Mouse (Mus musculus): ENCODE data around the gene Als2cr12. TPM values are rescaled to one million over a fixed set of nuclear protein-coding genes. Genes with fewer than 3 reads are reported as not detected.
"Not testable (repeated sequence)": the region's sequence is repeated elsewhere in the genome, so short reads cannot be mapped to it uniquely, and the experiment has no call there.

Als2cr12 gene
- total RNA-seq, 2 experiments from 2014 or later, result not detected

- DNase-seq, result no peak
These were observed 82.0 kb downstream of the Als2cr12 start for GRCm38 (mm10) chr1:58613786-58614185.

DNA sequence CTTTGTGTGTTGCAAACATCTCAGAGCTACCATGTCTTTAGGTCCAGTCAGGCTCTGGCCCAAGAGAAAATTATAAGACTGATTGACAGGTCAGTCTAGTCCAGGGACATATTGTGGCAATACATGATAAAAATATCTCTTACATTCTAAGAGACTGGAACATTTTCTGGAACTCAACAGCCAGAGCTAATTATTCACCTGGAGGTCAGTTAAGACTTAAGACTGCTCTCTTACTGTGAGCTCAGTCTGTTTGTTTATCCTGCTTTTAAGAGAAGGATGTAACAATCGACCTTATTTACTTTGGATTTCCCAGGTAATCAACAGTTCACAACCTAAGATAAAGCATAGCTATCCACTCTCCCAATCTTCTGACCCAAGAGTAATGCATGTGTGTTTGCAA lies 85.2 kb downstream of the Als2cr12 start:
- no peak for DNase-seq

GRCm38 (mm10) chr1:58610166-58610565 lies 85.6 kb downstream of the Als2cr12 start:
- DNase-seq, result no peak

GRCm38 (mm10) chr1:58609591-58609990 lies 86.2 kb downstream of the Als2cr12 start:
- not testable (repeated sequence) for DNase-seq

DNA sequence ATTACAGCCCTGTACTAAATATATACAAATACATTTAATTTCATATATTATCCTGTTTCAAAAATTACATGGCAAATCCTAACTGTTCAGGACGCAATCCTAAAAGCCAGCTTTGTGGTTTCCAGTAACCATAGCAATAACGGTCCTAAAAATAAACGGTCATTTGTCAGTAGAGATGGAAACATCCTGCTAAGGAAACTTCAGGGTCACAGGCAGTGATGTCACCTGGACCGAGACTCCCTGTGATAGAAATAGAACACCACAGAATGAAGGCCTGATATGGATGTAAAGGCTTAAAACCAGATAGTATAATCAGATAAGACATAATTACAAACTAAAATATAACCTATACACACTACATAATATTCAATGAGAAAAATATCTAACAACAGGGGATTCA lies 92.1 kb downstream of the Als2cr12 start:
- no peak for DNase-seq

- DNase-seq, result no peak
These were observed 93.1 kb downstream of the Als2cr12 start for GRCm38 (mm10) chr1:58602681-58603080.

Other genes with a start within 250 kb of the Als2cr12 start
- 10 to 100 TPM; 10.1 to 11.4 TPM for gene Orc2, start 190.9 kb downstream of the Als2cr12 start, total RNA-seq (2021)
- gene Fam126b, start 109.7 kb downstream of the Als2cr12 start, total RNA-seq (2021), result 10 to 100 TPM; 11.2 to 11.3 TPM
- 100 to 1,000 TPM; 162 to 175 TPM for gene Ndufb3, start 109.6 kb downstream of the Als2cr12 start, total RNA-seq (2021)
- 10 to 100 TPM; 40.0 to 41.4 TPM for gene Cflar, start 15.5 kb upstream of the Als2cr12 start, total RNA-seq (2021)
- gene Casp8, start 99.4 kb upstream of the Als2cr12 start, total RNA-seq (2021), result 1 to 10 TPM; 2.1 to 3.6 TPM